Mouse (Mus musculus) fat pad, adult 2 months (tissue): ENCODE measurements around the gene Olfr1056.
"Not testable (repeated sequence)": the region's sequence is repeated elsewhere in the genome, so short reads cannot be mapped to it uniquely, and the experiment has no call there.

ENCODE experiments used
- DNase-seq: peaks from one replicate; pipeline ENCODE4 v3.0.0-alpha.2; 2011; ENCODE audit warnings: low read depth, low spot score; ENCODE audit errors: extremely low read depth

The Olfr1056 gene

GRCm38 (mm10) chr2:86362369-86362768 is at the start of gene Olfr1056:
Gene Olfr1056, minus strand, starts transcription at chr2:86362469.
- DNase-seq: no peak

GRCm38 (mm10) chr2:86395114-86395513 is 32.8 kb upstream of the Olfr1056 start:
- no peak for DNase-seq

- not testable (repeated sequence) for DNase-seq
Observed at GRCm38 (mm10) chr2:86388461-86388860, 26.2 kb upstream of the Olfr1056 start, which contains the start of gene Olfr1058. Gene Olfr1058, minus strand, starts transcription at chr2:86388561.

- DNase-seq: no peak
Observed at GRCm38 (mm10) chr2:86378293-86378692, 16.0 kb upstream of the Olfr1056 start, which contains the start of gene Olfr1057. Gene Olfr1057, minus strand, starts transcription at chr2:86378393.

GRCm38 (mm10) chr2:86366342-86366741 is 4.1 kb upstream of the Olfr1056 start:
- DNase-seq: not testable (repeated sequence)

GRCm38 (mm10) chr2:86351751-86352150 is 10.5 kb downstream of the Olfr1056 start:
- DNase-seq: not testable (repeated sequence)

- no peak for DNase-seq
Observed at GRCm38 (mm10) chr2:86350184-86350583, 12.1 kb downstream of the Olfr1056 start, which contains the start of gene Olfr1055. Gene Olfr1055, minus strand, starts transcription at chr2:86350284.

GRCm38 (mm10) chr2:86335333-86335732 is 26.9 kb downstream of the Olfr1056 start, which contains the start of gene Olfr1054:
Gene Olfr1054, minus strand, starts transcription at chr2:86335433.
- no peak for DNase-seq

GRCm38 (mm10) chr2:86315184-86315583 is 47.1 kb downstream of the Olfr1056 start, which contains the start of gene Olfr1053:
Gene Olfr1053, minus strand, starts transcription at chr2:86315284.
- no peak for DNase-seq
